Mouse (Mus musculus) kidney, postnatal 10 days (tissue): ENCODE measurements at regions not wholly inside any gene's neighbourhood (a gene's known extent, or its start where the extent isn't known, plus 50 kb on each side); places are given as distances from the start of the nearest gene placed in this dataset.

Source experiments
- DNase-seq: peaks from one replicate; pipeline ENCODE4 v3.0.0; 2021; ENCODE audit warnings: mixed read lengths

DNA sequence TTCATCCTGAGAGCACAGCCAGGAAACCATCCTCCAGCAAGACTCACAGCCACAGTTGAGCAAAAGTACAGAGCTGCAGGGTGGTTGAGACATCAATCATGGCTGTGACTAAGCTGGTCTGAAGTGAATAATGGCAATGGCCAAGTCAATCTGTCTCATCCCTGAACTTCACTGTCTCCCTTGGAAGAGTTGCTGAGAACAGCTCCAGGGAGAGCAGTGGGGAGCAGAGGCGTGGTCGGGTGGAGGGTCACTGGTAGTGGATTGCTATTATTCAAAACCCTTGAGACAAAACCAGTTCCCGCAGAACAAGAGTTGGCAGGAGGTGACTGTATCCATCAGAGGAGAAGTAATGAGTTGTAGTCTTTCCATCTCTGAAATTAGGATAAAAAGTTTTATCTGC, 185.7 kb upstream of the Tmem72 start:
- no peak for DNase-seq

DNA sequence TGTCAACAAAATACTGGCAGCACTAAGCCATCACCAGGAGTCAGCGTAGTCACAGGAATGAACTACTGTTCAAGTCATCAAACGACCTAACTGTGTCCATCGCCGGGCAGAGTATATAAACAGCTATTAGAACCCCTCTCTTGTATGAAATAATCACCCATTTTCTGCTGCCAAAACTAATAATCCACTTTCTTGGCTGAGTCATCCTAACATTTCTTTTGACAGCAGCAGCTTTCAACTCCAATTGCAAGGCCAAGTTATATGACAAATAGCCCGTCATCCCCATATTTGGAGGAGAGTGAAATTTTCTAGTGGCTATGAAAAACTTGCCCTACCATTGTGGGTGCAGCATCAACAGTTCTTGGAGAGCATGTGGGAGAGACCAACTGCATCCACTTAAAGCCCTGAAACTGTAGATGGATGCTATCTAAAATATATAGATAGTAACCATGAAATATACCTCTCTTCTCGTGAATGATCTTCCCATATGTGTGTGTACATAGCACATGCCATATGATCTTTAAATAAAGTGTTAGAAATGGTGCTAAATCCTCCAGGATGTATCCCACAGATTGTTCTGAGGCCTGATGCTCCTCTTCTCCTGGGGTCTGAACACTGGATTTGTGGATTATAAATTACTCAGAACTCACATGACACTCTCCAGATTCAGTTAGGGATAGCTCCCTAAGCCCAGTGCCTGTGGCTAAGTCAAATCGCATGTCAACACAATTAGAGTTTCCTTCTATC, 189.9 kb upstream of the Tmem72 start:
- DNase-seq, result no peak

DNA sequence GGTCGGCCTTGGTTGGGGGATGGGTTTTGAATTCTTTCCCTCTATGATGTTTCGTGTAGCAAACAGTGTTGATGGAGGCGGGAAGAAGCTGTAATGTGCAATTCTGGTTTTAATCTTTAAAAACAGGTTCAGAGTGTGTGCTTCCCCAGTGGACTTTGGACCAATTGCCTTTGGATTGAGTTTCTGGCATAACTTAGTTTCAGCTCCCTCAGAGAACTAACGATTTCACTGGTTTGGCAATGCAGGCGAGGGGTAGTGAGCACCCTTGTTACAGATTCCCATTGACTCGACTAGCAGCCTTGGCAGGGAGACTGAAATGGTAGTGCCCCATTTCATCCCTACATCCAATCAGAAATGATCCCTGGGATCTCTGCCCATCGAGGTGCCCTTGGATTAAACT, 193.9 kb upstream of the Tmem72 start:
- no peak for DNase-seq

DNA sequence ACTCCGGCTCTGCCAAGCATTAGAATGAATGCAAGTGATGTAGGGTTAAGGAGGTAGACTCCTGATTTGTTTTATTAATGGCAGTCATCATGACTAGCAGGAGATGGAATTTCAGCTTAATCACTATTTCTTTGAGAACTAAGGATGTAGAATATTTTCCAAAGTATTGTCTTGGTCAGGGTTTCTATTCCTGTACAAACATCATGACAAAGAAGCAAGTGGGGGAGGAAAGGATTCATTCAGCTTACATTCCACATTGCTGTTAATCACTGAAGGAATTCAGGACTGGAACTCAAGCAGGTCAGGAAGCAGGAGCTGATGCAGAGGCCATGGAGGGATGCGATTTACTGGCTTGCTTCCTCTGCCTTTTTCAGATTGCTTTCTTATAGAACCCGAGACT, 195.4 kb upstream of the Tmem72 start:
- DNase-seq, result no peak

DNA sequence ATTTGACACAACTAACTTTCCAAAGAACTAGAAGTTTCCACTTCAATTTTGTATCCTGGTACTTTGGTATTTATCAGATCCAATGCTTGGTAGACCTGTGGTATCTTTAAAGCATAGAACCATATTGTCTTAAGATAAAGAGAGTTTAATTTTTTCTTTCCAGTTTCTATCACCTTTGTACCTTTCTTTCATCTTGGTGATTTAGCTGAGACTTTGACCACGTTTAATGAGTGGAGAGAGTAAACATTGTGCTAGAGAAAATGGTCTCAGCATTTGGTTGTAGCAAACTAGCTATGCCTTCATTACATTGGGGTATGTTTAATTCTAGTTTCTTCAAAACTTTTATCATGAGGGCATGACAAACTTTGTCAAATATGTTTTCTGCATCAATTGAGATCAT, 197.4 kb upstream of the Tmem72 start:
- no peak for DNase-seq

DNA sequence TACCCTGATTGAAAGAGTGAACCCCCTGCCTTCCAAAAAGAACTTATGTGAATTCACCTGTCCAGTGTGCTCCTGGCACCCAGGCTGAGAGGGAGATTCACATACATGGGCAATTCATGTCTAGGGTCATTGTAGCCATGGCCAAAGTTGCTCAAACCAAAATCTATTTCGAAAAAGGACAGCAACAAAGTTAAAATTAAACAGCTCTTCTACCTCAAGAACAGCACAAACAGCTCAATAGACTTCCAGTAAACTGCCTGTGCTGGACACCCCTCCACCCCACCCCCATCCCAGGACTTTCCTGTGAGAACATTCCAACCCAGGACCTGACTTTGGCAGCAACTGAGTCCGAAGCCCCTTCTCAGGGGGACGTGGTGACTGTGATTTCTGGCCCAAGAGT, 218.3 kb upstream of the Tmem72 start:
- DNase-seq, result no peak

DNA sequence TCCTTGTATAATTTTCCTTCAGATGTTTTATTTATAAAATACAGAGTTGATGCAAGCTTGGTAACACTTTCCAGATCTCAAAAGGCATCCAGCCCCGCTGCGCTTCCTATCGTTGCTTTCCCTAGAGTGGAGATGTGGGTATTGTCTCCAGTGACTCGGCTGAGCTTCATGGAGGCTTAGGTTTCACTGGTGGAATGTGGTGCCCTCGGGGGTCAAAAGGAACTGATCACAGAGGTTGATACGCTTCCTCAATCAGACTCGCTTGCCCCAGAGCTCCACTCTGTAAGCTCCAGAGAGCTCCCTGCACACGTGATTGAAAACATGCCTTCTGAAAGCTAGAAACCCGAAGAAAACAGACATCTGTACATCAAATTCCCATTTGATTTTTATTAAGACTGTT, 224.9 kb upstream of the Tmem72 start:
- no peak for DNase-seq

DNA sequence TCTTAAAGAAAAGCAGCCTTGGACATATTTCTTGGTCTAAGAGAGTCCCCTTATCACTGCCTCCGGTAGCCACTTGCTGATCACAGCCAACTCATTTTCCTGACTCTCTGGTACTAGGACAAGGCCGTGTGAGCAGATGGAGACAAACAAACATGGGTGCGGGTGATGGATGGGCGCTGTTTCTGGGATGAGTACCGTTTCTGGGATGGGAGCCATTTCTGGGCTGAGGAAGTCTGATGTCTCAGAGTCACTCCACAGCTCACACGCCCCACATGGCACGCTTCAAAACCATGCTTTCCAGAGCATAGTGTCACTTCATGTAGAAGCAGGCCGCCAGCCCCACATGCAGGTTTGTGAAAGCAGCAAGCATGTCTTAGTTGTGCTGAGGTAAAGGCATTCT, 225.6 kb upstream of the Cxcl12 start:
- no peak for DNase-seq

DNA sequence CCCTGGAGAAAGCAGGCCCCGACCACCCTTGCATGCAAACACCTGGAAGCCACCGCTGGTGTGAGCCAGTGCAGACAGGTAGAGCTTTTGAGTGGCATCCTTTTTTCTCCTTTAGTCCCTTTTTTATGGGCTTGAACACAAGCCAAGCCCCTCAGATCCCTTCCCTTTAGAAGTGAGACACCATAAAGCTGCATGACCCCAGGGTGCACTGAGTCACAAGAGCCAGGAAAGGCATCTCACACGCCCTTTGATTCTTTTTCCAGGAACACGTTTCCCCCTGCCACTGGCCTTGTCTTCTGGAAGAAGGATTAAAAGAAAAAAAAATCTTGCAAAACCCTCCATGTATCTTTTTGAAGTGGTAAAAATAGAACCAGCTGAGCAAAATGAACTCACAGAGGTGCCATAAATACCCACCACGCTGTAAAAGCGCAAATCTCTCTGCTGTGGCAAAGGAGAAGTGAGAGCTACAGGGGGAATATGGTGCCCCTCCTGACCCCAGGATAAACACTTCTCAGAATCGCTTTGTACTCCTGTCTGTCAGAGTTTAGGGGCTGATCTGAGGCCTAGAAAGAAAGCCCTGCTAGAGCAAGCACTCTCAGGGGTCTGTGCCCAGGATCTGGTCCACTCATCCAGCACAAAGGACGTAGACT, 222.1 kb upstream of the Cxcl12 start:
- no peak for DNase-seq

DNA sequence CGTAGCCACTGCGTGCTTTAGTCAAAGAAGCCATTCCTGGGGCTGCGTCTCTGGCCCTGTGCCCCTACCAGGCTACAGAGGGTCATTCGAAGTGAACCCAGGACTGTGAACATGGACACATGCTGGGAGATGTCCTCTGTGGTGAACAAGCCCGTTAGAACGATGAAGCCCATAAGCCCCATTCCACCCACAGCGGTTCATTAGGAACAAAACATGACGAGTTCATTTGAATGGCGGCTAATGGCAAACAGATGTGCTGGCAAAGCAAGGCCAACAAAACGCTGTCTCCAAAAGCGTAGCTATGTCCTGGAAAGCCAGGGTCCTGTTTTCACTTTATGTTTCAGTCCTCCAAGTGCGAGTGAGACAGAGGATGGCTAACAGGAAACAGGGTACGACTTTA, 208.7 kb upstream of the Cxcl12 start:
- no peak for DNase-seq

DNA sequence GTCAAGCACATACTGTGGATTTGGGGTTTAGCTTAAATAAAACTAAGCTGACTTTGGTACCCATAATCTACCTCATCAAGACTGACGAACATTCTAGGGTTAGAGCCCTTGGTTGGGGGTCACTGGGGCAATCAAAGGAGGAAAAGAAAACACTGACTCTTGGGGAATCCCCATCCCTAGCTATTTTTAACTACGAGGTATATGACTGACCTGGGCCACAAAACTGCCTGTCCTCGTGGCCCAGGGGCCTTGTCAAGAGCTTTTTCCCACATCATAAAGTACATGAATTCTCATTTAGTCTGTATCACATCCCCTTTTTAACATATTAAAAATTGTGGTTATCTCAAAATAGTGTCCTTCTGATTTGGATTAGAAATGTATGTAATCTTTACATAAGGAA, 207.7 kb upstream of the Cxcl12 start:
- DNase-seq, result no peak

DNA sequence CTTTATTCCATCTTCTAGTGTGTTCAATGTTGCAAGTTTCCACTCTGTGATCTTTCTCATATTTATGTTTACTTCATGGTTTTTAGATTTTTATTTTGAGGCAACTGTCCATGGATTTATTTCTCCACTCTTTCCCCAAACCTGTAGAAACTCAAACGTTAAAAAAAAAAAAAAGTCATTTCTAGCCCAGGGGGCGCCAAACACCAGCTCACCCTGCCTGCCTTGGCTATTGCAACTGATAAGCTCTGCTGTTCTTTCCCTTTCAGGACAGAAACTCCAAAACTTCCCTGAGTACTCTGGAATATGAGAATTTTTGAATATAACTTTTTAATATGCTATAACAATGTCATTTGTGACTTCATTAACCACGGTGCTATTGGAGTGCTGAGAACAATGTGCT, 201.9 kb upstream of the Cxcl12 start:
- peak; percentile 40 for DNase-seq

DNA sequence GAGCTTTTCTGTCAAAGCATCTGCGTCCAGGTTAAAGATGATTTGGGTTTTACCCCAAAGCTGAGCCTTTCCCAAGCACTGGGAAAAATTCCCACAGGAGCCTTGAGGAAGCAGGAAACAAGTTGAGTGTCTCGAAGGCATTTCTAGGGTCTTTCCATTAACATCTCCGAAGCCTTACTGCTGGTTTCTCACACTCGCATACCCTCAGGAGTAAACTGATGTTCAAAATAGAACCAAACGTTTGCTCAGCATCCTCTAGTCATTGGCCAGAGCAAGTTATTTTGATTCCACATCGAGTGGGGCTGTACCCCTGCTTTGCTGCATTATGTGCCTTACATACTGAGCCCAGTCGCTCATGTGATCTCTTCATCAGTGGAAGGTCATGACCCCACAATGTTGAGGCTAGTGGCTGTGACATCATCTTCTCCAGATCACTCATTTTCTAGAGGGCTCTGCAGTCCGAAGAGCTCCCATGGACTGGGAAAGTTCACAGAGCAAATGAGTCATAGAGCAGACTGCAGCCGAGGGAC, 198.9 kb upstream of the Cxcl12 start:
- no peak for DNase-seq

DNA sequence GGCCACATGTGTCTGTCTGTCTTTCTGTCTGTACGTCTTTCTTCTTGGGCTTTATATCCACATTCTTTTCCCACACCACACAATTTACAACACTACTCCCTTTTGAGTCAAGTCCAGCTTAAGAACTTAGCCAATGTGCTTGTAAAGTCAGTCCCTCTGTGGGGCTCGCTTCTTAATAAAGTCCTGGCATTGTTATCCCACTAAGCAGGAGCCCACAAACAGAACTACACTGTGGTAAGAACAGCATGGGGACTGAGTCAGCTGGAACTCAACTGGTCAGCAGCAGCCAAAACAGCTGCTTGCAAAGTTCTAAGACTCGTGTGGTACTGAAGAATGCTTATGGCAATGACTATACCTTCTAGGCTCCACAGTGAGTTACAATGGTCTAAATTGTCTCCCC, 193.5 kb upstream of the Cxcl12 start:
- no peak for DNase-seq

DNA sequence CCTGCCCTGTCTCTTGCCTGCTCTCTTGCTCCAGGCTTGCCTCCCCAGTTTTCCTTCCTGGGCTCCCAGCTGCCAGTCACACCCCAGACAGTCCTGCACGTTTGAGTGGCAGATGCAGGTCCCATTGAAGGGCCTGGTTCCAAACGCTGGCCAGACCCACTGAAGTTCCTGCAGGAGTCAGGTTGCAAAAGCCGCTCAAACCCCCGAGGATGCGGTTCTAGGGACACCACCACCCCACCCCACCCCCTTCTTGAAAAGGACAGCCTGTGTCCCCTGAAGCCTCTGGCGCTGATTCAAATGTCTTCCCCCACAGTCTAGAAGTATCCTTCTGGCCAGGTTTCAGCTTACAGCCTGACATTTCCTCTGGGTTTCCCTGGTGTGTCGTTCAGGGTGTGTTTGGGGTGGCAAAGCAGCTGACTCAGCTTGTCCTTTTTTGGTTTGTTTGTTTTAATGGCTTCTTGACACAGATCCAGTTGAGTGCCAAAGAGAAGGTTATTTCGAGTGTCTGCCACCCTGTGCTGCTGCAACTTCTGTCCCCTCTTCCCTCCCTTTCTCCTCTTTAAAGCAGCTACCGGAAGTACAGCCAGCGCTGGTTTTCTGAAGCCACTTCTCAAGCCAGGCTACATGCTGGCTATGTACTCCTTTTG, 187.9 kb upstream of the Cxcl12 start:
- DNase-seq, result peak; percentile 43

DNA sequence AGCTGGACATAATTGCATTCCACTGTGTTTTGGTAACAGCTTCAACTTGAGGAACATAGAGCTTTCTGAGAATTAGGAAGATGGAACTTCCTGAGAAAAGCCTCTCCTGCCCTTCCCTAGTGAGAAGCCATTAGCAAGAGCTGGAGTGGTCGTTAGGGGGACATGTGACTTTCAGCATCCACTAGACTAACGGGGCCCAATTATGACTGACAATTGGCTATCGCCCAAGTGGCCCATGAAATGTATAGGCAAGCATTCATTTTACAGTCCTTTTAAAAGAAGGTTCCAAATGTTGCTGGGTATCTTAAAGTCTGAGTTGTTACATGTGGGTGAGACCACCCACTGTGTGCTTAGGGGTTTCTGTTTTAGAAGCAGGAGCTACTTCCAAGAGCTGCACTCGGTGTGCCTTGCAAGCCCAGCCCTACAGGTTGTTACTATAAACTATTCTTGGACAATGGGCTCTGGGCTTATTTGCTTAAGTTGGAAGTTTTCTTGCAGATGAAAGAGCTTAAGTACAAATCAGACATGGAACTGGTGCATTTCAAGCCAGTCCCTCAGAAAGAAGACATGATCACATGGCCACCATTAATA, 183.1 kb upstream of the Cxcl12 start:
- DNase-seq, result no peak

DNA sequence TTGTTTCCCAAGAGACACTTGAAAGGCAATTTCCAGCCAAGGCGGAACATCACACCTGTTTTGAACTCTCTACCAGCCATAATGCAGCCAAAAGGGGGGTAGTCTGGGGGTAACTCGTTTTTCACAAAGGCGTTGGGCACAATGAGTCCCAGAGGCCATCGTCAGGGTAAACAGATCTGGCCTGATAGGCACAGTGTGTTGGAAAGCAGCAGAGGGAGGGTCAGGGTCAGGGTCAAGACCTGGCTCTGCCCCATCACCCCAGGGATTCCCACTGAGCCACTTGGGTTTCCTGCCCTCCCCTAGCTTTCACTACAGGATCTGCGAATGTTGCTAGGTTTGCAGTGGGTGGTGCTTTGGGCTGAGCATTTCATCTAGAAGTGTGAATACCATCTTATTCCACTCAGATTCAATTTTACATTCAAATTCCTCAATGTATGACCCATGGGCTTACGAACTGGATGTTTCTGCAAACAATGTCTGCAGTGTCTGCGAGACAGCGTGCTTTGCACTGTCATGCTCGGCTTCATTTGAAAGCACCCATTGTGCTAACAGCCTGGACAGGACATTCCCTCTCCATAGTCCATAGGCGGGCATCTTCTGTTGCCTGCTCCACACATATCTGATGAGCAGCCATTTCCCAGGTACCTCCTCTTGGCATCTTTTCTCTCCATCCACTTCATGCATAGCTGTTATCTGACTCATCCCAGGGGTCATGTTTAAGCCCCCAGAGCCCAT, 181.9 kb upstream of the Cxcl12 start:
- DNase-seq, result no peak

DNA sequence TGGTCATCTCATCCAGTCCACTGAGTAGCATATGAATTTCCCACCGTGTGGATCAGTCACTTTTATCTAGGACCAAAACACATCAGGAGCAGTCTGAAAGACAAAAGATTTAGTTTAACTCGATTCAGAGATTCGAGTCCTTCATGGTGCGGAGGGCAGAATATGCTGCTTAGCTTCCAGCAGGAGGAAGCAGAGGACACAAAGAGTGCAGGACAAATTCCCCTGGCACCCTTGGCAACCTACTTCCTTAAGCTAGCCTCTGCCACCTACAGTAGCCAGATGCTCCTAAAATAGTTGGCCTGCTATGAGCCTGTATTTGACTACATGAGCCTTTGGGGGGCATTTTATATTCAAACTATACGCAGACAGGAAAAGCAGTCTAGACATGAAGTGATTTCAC, 181.1 kb upstream of the Cxcl12 start:
- DNase-seq, result no peak

DNA sequence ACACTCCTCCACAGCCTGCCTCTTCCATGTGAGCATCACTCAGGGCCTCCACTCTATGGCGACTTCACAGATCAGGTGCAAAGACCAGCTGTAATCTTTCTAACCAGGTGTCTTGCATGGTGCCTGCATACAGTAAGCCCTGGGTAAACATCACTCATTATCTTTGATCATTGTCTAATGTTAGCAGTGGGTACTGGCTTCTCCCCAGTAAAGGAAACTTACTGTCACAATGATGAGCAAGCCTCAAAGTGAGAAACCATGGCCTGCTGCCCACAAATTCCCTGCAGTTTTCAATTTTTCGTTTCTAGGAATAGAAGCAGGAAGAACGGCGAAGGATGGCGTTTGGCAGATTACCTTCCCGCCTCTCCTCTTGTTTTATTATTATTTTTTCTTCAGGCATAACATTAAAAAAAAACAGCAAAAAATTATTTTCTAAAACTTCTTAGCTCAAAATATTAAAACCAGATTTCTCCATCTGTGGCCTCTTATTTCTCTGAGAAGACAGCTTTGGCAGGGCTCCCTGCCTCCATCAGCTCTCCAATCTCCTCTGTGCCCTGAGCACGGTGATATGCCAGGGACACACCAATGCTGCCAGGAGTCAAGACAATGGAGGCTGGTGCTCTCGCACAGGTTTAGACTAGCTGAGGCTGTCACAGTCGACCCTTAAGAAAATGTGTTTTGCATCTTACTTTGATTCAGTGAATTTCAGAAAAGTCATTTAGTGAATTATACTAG, 169.2 kb upstream of the Cxcl12 start:
- DNase-seq, result no peak

DNA sequence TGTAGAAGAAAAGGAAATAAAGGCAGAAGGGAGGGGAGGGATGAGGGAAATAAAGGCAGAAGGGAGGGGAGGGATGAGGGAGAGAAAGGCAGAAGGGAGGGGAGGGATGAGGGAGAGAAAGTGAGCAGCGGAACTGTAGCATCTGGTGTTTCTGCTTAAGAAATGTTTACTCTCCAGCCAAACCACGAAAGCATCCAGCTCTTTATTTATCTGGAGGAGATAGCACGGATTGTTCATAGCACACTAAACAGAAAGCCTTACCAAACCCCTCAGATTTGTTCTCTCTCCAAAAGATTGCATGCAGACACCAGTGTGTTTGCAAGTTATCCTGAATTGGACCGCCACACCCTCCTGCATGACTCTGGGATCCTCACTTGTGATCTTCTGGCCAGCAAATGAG, 168.4 kb upstream of the Cxcl12 start:
- no peak for DNase-seq

DNA sequence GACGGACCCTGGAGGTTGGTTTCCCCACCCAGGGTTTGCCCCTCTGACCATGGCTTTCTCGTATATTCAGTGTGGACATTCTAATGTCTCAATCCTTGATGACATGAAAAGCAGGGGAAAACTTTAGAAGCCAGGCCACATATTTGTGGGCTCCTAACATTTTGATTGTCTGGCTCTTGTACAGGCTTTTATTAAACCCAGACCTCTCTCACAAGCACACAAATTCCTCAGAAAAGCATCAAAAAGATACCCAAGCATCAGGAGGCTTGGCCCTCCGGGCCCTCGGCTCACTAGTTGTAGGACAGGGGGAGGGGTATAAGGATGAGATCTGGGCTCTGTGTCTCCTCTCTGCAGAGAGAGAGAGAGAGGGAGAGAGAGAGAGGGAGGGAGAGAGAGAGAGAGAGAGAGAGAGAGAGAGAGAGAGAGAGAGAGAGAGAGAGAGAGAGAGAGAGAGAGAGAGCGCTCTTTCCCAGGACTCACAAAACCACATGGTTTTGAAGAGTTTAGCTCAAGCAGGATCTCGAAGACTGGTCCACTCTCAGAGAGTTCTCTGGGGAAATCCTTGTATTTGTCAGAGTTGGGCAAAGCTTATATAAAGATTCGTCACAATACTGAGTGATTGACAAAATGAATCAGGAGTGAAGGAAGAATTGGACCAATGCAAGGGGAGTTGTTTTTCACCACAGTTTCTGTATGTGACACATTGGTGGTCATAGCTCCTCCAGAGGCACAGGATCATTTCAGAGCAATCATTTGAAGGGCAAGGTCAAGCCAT, 167.2 kb upstream of the Cxcl12 start:
- no peak for DNase-seq

DNA sequence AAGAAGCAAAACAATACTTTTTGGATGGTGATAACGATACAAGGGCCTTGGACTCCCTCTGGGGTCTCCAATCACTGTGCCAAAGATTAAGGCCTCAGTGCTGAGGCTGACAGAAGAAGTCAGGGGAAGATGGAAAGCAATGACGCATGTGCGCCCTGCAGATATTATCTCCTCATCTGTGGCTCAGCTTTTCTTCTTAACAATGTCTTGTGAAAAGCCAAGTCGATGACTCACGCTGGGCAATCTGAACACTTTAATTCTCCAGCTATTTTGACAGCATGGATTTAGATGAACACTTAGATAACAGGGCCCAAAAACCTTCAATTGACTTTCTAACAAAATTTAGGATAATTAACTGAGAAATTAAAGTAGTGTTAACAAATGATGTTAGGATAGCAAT, 155.7 kb upstream of the Cxcl12 start:
- DNase-seq, result no peak
